Mouse (Mus musculus) cortical plate, adult 2 months (tissue): Measurements from ENCODE around the gene Hist1h2ad. TPM values are rescaled to one million over a fixed set of nuclear protein-coding genes. Genes with fewer than 3 reads are reported as not detected.
"Not testable (repeated sequence)": the region's sequence is repeated elsewhere in the genome, so short reads cannot be mapped to it uniquely, and the experiment has no call there.

ENCODE experiments used
- H3K27ac ChIP-seq: fragments of 200-500 bp; 2 replicates; pipeline ENCODE4 v1.5.1; 2012; ENCODE audit warnings: low read length, control low read depth, inconsistent platforms; ENCODE audit not compliant: insufficient read depth
- H3K4me1 ChIP-seq: fragments of 200-500 bp; 2 replicates; pipeline ENCODE4 v1.6.1; 2011; ENCODE audit warnings: low read length; ENCODE audit not compliant: control insufficient read depth, insufficient read depth
- H3K4me3 ChIP-seq: fragments of 200-500 bp; 2 replicates; pipeline ENCODE4 v1.5.1; 2011; ENCODE audit warnings: mild to moderate bottlenecking, low read length, control low read depth; ENCODE audit not compliant: insufficient read depth
- CTCF ChIP-seq: fragments of 200-500 bp; IDR thresholded peaks from 2 replicates; pipeline ENCODE4 v1.5.1; 2011; ENCODE audit warnings: mild to moderate bottlenecking, control low read depth, low read length; ENCODE audit not compliant: insufficient read depth; ENCODE audit errors: extremely low read depth
- POLR2A ChIP-seq: fragments of 200-500 bp; IDR thresholded peaks from 2 replicates; pipeline ENCODE4 v1.6.1; 2011; ENCODE audit warnings: mild to moderate bottlenecking, low read length, control low read depth; ENCODE audit not compliant: insufficient read depth; ENCODE audit errors: extremely low read depth
- polyA plus RNA-seq: library from polyadenylated mRNA; depleted of rRNA; stranded (reverse); fragments of >200 nt; gene quantifications from 2 replicates; pipeline ENCODE4 v1.2.3, GENCODE M21; 2012

The Hist1h2ad gene
- polyA plus RNA-seq, 1 experiment: 0.92 TPM

- peak overlapping the region; percentile 67; the same call in 1 of the 2 replicates for H3K27ac ChIP-seq
- H3K4me1 ChIP-seq: no peaks in the 10 kb centered on the region; the same call in 1 of the 2 replicates
- H3K4me3 ChIP-seq: peak overlapping the region; percentile 65; the same call in 1 of the 2 replicates
- TF ChIP-seq CTCF (no peak), POLR2A (no peak)
Measured at GRCm38 (mm10) chr13:23584331-23584730, 10.2 kb downstream of the Hist1h2ad start.

- H3K27ac ChIP-seq: peak overlapping the region; percentile 80
Measured at GRCm38 (mm10) chr13:23585029-23585441, 10.9 kb downstream of the Hist1h2ad start.

GRCm38 (mm10) chr13:23585442-23586098, 11.4 kb downstream of the Hist1h2ad start:
- peak overlapping the region; percentile 65 for H3K4me3 ChIP-seq
- TF ChIP-seq POLR2A: peak; percentile 91

More at GRCm38 (mm10) chr13:23585029-23585441, 10.9 kb downstream of the Hist1h2ad start:
- Histone ChIP-seq H3K4me3 (peak overlapping the region; percentile 65), H3K4me1 (no peaks in the 10 kb centered on the region; the same call in 1 of the 2 replicates)
- TF ChIP-seq POLR2A (0 out of 2 replicates have a peak, but pooled peaks have one; percentile 22), CTCF (no peak)

GRCm38 (mm10) chr13:23586099-23586939, 12.1 kb downstream of the Hist1h2ad start:
- H3K4me1 ChIP-seq: no peaks in the 10 kb centered on the region; the same call in 1 of the 2 replicates
- peak overlapping the region; percentile 65 for H3K4me3 ChIP-seq
- H3K27ac ChIP-seq: no peak overlapping the region
- no peak for TF ChIP-seq POLR2A
- TF ChIP-seq CTCF: no peak

More at GRCm38 (mm10) chr13:23585442-23586098, 11.4 kb downstream of the Hist1h2ad start:
- not testable (repeated sequence) for H3K4me1 ChIP-seq
- H3K27ac ChIP-seq: peak overlapping the region; percentile 95

DNA sequence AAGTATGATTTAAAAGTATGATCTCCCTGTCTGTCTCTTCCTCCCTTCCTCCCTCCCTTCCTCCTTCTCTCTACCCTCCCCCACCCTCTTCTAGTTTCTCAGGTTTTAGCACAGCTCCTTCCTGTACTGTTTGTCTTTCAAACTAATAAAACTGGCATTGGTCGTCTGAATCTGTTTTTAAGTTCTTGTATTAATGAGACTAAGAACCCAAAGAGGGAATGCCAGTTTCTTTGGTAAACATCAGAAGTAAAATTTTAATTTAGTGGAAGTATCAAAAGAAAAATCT, 12.7 kb downstream of the Hist1h2ad start:
- Histone ChIP-seq H3K27ac (no peak overlapping the region), H3K4me3 (no peak overlapping the region; the same call in 1 of the 2 replicates), H3K4me1 (no peaks in the 10 kb centered on the region; the same call in 1 of the 2 replicates)
- TF ChIP-seq CTCF (no peak), POLR2A (no peak)

- TF ChIP-seq CTCF (no peak), POLR2A (no peak)
- Histone ChIP-seq H3K4me3 (no peak overlapping the region), H3K4me1 (no peaks in the 10 kb centered on the region; the same call in 1 of the 2 replicates), H3K27ac (no peak overlapping the region)
Measured at GRCm38 (mm10) chr13:23591206-23591605, 17.0 kb downstream of the Hist1h2ad start.

GRCm38 (mm10) chr13:23591886-23592285, 17.7 kb downstream of the Hist1h2ad start:
- H3K27ac ChIP-seq, H3K4me1 ChIP-seq, H3K4me3 ChIP-seq: not testable (repeated sequence)

GRCm38 (mm10) chr13:23592614-23593013, 18.4 kb downstream of the Hist1h2ad start:
- no peak for TF ChIP-seq CTCF
- no peak for TF ChIP-seq POLR2A
- H3K4me1 ChIP-seq: no peaks in the 10 kb centered on the region
- no peak overlapping the region for H3K27ac ChIP-seq
- no peak overlapping the region for H3K4me3 ChIP-seq

DNA sequence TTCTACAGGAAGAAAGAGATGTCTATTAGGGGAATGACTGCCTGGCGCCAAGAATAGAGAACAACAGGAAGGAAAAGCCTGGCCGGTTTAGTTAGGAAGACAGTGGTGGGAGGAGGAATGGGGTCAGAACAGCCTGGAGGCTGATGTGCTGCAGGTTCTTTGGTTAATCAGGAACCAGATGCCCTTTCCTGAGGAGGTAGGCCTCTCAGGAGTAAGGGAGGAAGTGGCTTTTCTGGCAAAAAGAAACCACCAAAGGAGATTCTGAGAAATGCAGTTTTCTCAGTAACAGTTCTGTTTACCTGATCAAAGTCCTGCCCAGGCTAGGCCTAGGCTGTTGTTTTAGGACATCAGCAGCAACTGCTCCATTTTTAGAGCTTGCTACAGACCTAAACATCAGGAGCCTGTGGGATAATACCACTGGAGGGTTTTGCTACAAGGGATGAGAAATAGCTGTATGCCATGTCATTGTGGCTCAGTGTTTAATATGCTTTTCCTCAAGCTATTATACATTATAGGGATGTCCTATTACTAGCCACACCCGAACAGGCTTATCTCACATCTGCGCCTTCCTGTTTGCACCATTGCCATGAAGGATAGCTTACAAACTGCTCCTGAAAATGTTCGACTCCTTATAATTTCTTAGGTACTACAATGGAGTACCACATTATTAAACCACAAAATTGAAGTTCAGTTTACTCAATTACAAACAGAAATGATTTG, 19.0 kb downstream of the Hist1h2ad start:
- no peak overlapping the region for H3K27ac ChIP-seq
- H3K4me3 ChIP-seq: no peak overlapping the region
- no peaks in the 10 kb centered on the region for H3K4me1 ChIP-seq
- TF ChIP-seq CTCF: no peak
- TF ChIP-seq POLR2A: no peak

- no peak for TF ChIP-seq CTCF
- TF ChIP-seq POLR2A: no peak
- no peak overlapping the region for H3K4me3 ChIP-seq
- H3K4me1 ChIP-seq: no peaks in the 10 kb centered on the region
- no peak overlapping the region for H3K27ac ChIP-seq
Measured at GRCm38 (mm10) chr13:23595185-23595584, 21.0 kb downstream of the Hist1h2ad start.
